Mouse (Mus musculus) gastrocnemius, postnatal 36 days (tissue): ENCODE data around the gene Rhoh. TPM values are rescaled to one million over a fixed set of nuclear protein-coding genes. Genes with fewer than 3 reads are reported as not detected.

Source experiments
- DNase-seq, 2 experiments: peaks; one replicate each; pipeline ENCODE4 v3.0.0; 2022
- intact Hi-C: fragments of 180-260 bp; cut with DNase I; formaldehyde crosslinking; loops from one replicate; pipeline ENCODE4 v1.15.1; 2025
- long read RNA-seq, 2 experiments: library from polyadenylated mRNA; stranded (forward); transcript quantifications; one replicate each; pipeline ENCODE4 v2.0.0; 2021
- total RNA-seq, 2 experiments: library from RNA; stranded (reverse); gene quantifications; 2 replicates each; pipeline ENCODE4 v1.2.3; 2021

Rhoh gene
- under 1 TPM; 0.07 to 0.92 TPM for total RNA-seq
- long read RNA-seq, experiment 1 = 0 reads
- long read RNA-seq, experiment 2, partial matches to known transcripts = 0 of 1 reads
- long read RNA-seq, experiment 2, other reads (novel, unspliced or antisense) = 0 of 1 reads

DNA sequence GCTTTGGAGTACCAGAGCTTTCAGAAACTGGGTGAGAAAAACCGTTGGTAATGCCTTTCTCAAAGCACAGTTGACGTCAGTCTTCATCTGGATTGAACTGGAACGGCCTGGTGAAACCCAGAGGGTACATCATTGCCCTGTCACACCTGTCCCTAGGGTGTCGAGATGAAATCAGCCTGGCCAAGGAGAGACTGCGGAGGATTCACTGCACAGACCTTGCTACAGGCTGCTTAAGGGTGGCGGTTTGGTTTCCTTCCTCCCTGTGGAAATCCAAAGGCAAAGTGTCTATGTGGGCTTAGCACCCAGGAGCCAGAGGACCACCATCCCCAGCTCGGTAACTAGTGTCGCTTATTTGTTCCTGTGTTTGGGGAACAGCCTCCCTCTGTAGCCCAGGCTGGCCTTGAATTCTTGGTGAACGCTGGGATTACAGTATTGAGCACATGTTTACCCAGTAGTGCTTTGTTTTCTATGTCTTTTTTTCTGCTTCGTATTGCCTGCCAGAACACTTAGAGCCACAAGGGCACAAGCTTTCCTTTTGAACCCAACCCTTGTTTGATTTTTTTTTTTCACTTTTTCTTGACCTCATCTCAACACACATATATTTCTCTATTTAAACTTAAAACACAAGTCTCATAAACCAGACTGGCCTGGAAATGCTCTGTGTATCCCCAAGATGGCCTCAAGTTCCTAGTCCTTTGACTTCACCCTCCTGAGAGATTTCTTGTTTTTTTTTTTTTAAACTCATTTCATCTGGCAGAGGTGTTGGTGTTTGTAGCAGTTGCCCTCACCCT is at the start of gene Rhoh:
Rhoh (plus strand) TSS at position 60 of the 791 bp plus-strand sequence.
- intact Hi-C loops = no loop called here

GRCm38 (mm10) chr5:65823601-65824133 is 37.3 kb upstream of the Rhoh start:
- intact Hi-C loops = loop anchor here (1.0 kb wide), 1 partner anchor 115 kb away; no protein-coding TSS in a partner anchor
- no peak for DNase-seq

More for the DNA sequence above, at the start of gene Rhoh:
- DNase-seq = no peak

DNA sequence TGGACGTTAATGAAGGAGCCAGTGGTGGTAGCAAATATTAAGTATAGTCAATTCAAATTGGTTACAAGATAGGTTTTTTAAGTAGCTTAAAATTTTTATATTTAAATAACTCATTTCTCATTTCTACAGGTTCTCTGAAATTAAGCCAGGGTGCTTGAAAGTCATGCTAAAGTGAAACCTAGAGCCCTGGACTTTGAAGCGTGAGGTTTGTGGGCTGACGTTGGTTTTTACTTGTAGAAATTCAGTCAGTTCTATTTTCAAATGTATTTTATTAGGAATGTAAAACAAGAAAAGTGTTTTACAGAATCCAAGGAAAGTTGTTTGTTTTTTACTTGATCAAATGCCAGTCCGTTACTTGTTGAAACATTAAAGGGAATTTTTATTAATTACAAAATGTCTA is 34.5 kb upstream of the Rhoh start:
- intact Hi-C loops = no loop called here
- no peak for DNase-seq

- intact Hi-C loops = no loop called here
- no peak for DNase-seq
These were observed 33.9 kb upstream of the Rhoh start for GRCm38 (mm10) chr5:65827102-65827501.

- intact Hi-C loops = no loop called here
- DNase-seq = no peak
These were observed 32.8 kb upstream of the Rhoh start for GRCm38 (mm10) chr5:65828261-65828660.

- intact Hi-C loops = no loop called here
- DNase-seq = no peak
These were observed 32.0 kb upstream of the Rhoh start for GRCm38 (mm10) chr5:65829059-65829458.

GRCm38 (mm10) chr5:65831917-65832618 is 28.9 kb upstream of the Rhoh start:
- intact Hi-C loops = no loop called here
- DNase-seq = no peak

GRCm38 (mm10) chr5:65833092-65833491 is 27.9 kb upstream of the Rhoh start:
- intact Hi-C loops = no loop called here
- no peak for DNase-seq

- intact Hi-C loops = no loop called here
- no peak for DNase-seq
These were observed 27.1 kb upstream of the Rhoh start for GRCm38 (mm10) chr5:65833766-65834498.

GRCm38 (mm10) chr5:65838053-65838452 is 23.0 kb upstream of the Rhoh start:
- intact Hi-C loops = no loop called here
- no peak for DNase-seq

DNA sequence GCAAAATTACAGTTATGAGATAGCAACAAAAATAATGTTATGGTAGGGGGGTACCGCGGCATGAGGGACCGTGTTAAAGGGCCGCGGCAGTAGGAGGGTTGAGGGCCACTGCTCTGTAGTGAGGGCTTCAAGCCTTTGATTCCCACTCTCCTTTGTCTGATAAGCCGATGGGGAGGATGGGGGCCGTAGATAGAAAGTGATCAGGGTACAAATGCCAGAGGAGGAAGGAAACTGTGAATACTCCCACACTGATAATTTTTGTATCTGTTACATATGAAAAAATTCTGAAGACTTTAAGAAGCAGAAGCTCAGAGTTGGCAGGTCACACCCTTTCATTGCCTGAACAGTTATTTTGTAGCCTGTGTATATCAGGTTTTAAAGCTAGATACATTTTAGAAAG is 18.1 kb upstream of the Rhoh start:
- DNase-seq = no peak
- intact Hi-C loops = no loop called here

GRCm38 (mm10) chr5:65846534-65846933 is 14.5 kb upstream of the Rhoh start:
- DNase-seq = no peak
- intact Hi-C loops = no loop called here

DNA sequence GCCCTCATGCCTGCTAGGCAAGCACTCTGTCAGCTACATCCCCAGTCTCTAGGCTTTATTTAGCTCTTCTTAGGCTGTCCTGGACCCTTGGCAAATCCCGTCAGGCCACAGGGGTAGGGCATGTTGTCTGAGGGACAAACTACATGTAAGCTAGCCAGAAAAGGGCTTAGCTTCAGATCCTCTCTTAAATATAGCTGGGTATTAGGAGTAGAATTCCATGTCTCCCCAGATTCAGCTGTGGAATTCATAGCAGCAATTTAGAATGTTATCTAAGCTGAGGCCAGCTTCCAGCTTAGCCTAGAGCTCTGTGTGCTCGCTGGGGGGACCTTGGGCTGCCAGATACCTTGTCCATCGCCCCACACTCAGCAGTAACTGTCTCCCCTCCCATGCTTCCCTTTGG is 14.1 kb upstream of the Rhoh start:
- intact Hi-C loops = no loop called here
- no peak for DNase-seq

- intact Hi-C loops = no loop called here
- DNase-seq = no peak
These were observed 13.4 kb upstream of the Rhoh start for GRCm38 (mm10) chr5:65847656-65848055.

DNA sequence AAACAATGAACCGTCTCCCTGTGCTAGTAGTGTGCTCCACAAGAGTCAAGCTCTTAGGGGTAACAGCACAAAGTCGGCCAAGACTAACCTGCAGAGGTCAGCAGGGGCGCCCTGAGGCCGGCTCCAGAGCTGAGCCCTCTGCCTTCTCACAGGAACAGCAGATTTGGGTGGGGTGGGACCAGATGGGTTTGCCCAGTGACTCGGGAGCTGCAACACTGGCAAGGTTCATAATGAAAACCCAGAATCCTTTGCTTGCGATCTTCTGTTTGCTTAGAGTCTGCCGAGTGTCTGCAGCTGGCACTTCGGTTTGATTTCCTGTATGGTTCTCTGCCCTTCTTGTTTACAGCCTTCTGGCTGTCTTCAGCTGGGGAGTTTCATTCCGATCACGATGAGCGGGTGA is 10.2 kb upstream of the Rhoh start:
- intact Hi-C loops = no loop called here
- no peak for DNase-seq

- intact Hi-C loops = no loop called here
- no peak for DNase-seq
These were observed 6.2 kb upstream of the Rhoh start for GRCm38 (mm10) chr5:65854786-65855191.

- DNase-seq = no peak
- intact Hi-C loops = no loop called here
These were observed 5.4 kb upstream of the Rhoh start for GRCm38 (mm10) chr5:65855571-65855970.

GRCm38 (mm10) chr5:65856591-65857411 is 4.2 kb upstream of the Rhoh start:
- intact Hi-C loops = no loop called here
- no peak for DNase-seq

DNA sequence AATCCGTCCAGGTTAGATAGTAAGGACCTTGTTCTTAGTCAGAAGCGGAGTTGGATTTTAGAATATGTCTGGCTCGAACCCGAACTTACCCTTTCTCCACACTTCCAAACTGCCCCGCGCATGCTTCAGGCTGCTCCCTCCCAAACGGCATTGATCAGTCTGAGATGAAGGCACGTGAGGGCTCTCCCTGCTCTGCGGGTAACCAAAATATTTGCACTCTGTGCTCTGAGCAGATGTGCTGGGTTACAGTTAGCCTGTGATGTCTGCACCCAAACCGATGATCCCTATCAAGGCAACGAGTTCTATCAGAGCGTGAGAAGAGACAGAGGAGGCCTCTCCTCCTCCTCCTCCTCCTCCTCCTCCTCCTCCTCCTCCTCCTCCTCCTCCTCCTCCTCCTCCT is 3.1 kb upstream of the Rhoh start:
- intact Hi-C loops = no loop called here
- no peak for DNase-seq

DNA sequence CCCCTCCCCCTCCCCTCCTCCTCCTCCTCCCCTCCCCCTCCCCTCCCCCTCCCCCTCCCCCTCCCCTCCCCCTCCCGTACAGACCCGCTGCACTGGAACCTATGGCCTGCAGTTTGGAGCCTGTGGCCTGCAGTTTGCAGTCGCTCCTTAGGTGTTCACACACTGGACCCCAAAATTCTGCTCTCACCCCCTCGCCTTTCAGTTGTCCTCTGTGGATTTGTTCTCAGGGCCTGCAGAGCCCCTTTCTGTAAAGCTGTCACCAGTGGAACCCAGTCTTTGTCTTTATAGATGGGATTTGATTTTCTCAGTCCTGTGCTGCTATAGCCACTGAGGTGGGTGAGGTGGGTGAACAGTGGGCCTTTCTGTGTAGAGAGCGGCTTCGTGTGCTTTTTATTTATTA is 2.7 kb upstream of the Rhoh start:
- no peak for DNase-seq
- intact Hi-C loops = no loop called here
